Mouse (Mus musculus) heart, postnatal 0 days (tissue): Measurements from ENCODE around the gene Kmt5c. TPM values are rescaled to one million over a fixed set of nuclear protein-coding genes. Genes with fewer than 3 reads are reported as not detected.

ENCODE experiments used
- ATAC-seq: fragments of 200-750 bp; cut with Nextera tagmentation; 2 replicates; pipeline ENCODE4 v1.8.0; 2017; ENCODE audit warnings: low read depth, moderate number of reproducible peaks, moderate library complexity; ENCODE audit not compliant: insufficient read depth
- DNase-seq: peaks from one replicate; pipeline ENCODE4 v3.0.0-alpha.2; 2016; ENCODE audit warnings: low spot score
- H3K27ac ChIP-seq: fragments of 300-500 bp; sonication (generic); 2 replicates; pipeline ENCODE4 v1.5.1; 2014; ENCODE audit warnings: low read depth, mild to moderate bottlenecking
- H3K27me3 ChIP-seq: fragments of 300-500 bp; sonication (generic); 2 replicates; pipeline ENCODE4 v1.6.1; 2014; ENCODE audit warnings: low read length, mixed read lengths; ENCODE audit not compliant: control insufficient read depth, insufficient read depth
- H3K36me3 ChIP-seq: fragments of 300-500 bp; sonication (generic); replicated peaks from 2 replicates; pipeline ENCODE4 v1.6.1; 2014; ENCODE audit warnings: low read length, mixed read lengths; ENCODE audit not compliant: control insufficient read depth, insufficient read depth
- H3K4me1 ChIP-seq: fragments of 300-500 bp; sonication (generic); 2 replicates; pipeline ENCODE4 v1.6.1; 2014; ENCODE audit warnings: antibody characterized with exemption; ENCODE audit not compliant: control insufficient read depth, insufficient read depth
- H3K4me2 ChIP-seq: fragments of 300-500 bp; sonication (generic); 2 replicates; pipeline ENCODE4 v1.6.1; 2014; ENCODE audit warnings: low read depth, mild to moderate bottlenecking, low read length, moderate library complexity
- H3K4me3 ChIP-seq: fragments of 300-500 bp; sonication (generic); 2 replicates; pipeline ENCODE4 v1.5.1; 2014; ENCODE audit warnings: low read depth, low read length
- H3K9ac ChIP-seq: fragments of 300-500 bp; sonication (generic); replicated peaks from 2 replicates; pipeline ENCODE4 v1.6.1; 2014; ENCODE audit warnings: low read depth, low read length, mixed read lengths
- H3K9me3 ChIP-seq: fragments of 300-500 bp; sonication (generic); replicated peaks from 2 replicates; pipeline ENCODE4 v1.6.1; 2016; ENCODE audit warnings: low read length; ENCODE audit not compliant: control insufficient read depth
- CTCF ChIP-seq: IDR thresholded peaks from 2 replicates; pipeline ENCODE4 v1.5.1; 2016; ENCODE audit warnings: antibody characterized with exemption, control low read depth, low read depth
- EP300 ChIP-seq: IDR thresholded peaks from 2 replicates; pipeline ENCODE4 v1.6.1; 2016; ENCODE audit warnings: antibody characterized with exemption, low read depth
- WGBS: fragments of 180-500 bp; shearing (Covaris S2); extraction: QIAGEN DNeasy Blood & Tissue Kit; methylation state at CpG from one replicate; pipeline ENCODE4 v1.1.7; 2014; 5-methylcytosine and 5-hydroxymethylcytosine counted together
- polyA plus RNA-seq: library from polyadenylated mRNA; unstranded; fragments of >200 nt; fragmentation: Nextera tagmentation; extraction: Ambion mirVana; gene quantifications from 2 replicates; pipeline ENCODE4 v1.2.1, GENCODE M21; 2015
- total RNA-seq: library from RNA; depleted of rRNA; stranded (reverse); fragments of >200 nt; gene quantifications from 2 replicates; pipeline ENCODE4 v1.2.3, GENCODE M21; 2014; ENCODE audit warnings: low replicate concordance

Gene Kmt5c
- total and polyA plus RNA-seq, 2 experiments from 2014 or later = 38.3 to 62.9 TPM

GRCm38 (mm10) chr7:4741151-4741550 lies 1.2 kb downstream of the Kmt5c start:
- Histone ChIP-seq H3K9ac (peak overlapping the region; percentile 84), H3K4me3 (peak overlapping the region; percentile 87), H3K4me2 (peak overlapping the region; percentile 96), H3K36me3 (peaks cover 25% of the 10 kb centered on the region), H3K4me1 (peaks cover 19% of the 10 kb centered on the region), H3K9me3 (no peaks in the 10 kb centered on the region), H3K27me3 (no peaks in the 10 kb centered on the region), H3K27ac (peak overlapping the region; percentile 92)
- ATAC-seq (no peak), DNase-seq (peak; percentile 80)
- TF ChIP-seq CTCF (no peak), EP300 (0 out of 2 replicates have a peak, but pooled peaks have one; percentile 8)
- WGBS = 1% methylated on average over 4 of the region's 4 CpGs

GRCm38 (mm10) chr7:4741672-4742481 lies 2.0 kb downstream of the Kmt5c start:
- H3K4me1 ChIP-seq = peaks cover 19% of the 10 kb centered on the region
- no peak overlapping the region; the same call in 1 of the 2 replicates for H3K9ac ChIP-seq
- H3K4me2 ChIP-seq = peak overlapping the region; percentile 96
- peak overlapping the region; percentile 92 for H3K27ac ChIP-seq
- no peak for TF ChIP-seq EP300
- no peak for TF ChIP-seq CTCF
- H3K9me3 ChIP-seq = no peaks in the 10 kb centered on the region
- no peak for DNase-seq
- no peak for ATAC-seq
- 83% methylated on average over 21 of the region's 21 CpGs for WGBS
- peaks cover 32% of the 10 kb centered on the region for H3K36me3 ChIP-seq
- H3K27me3 ChIP-seq = no peaks in the 10 kb centered on the region
- peak overlapping the region; percentile 87; the same call in 1 of the 2 replicates for H3K4me3 ChIP-seq

- Histone ChIP-seq H3K9me3 (no peaks in the 10 kb centered on the region), H3K9ac (no peak overlapping the region), H3K4me3 (no peak overlapping the region), H3K27ac (no peak overlapping the region), H3K4me1 (peaks cover 19% of the 10 kb centered on the region), H3K4me2 (no peak overlapping the region), H3K36me3 (peaks cover 36% of the 10 kb centered on the region), H3K27me3 (no peaks in the 10 kb centered on the region)
- ATAC-seq = no peak
- TF ChIP-seq EP300 (no peak), CTCF (no peak)
- DNase-seq = no peak
- 79% methylated on average over 6 of the region's 6 CpGs for whole genome bisulfite sequencing
These were observed 2.5 kb downstream of the Kmt5c start for GRCm38 (mm10) chr7:4742482-4742819.

GRCm38 (mm10) chr7:4743354-4743753 lies 3.4 kb downstream of the Kmt5c start:
- Histone ChIP-seq H3K4me1 (peaks cover 19% of the 10 kb centered on the region), H3K36me3 (peaks cover 36% of the 10 kb centered on the region), H3K9ac (no peak overlapping the region), H3K9me3 (no peaks in the 10 kb centered on the region), H3K4me3 (no peak overlapping the region), H3K4me2 (no peak overlapping the region), H3K27me3 (no peaks in the 10 kb centered on the region), H3K27ac (no peak overlapping the region)
- WGBS = 43% methylated on average over 2 of the region's 2 CpGs
- DNase-seq = no peak
- no peak for ATAC-seq
- TF ChIP-seq EP300 (no peak), CTCF (no peak)

- Histone ChIP-seq H3K36me3 (peaks cover 36% of the 10 kb centered on the region), H3K9me3 (no peaks in the 10 kb centered on the region), H3K27me3 (no peaks in the 10 kb centered on the region), H3K27ac (no peak overlapping the region), H3K4me2 (no peak overlapping the region), H3K4me1 (peaks cover 13% of the 10 kb centered on the region; the same call in 1 of the 2 replicates), H3K4me3 (no peak overlapping the region), H3K9ac (no peak overlapping the region)
- no peak for ATAC-seq
- DNase-seq = no peak
- TF ChIP-seq EP300 (no peak), CTCF (no peak)
- 96% methylated on average over 6 of the region's 6 CpGs for WGBS
These were observed 5.0 kb downstream of the Kmt5c start for GRCm38 (mm10) chr7:4744886-4745285.
